Mouse (Mus musculus) lung, adult 2 months (tissue): Measurements from ENCODE around the gene B430218F22Rik. TPM values are rescaled to one million over a fixed set of nuclear protein-coding genes. Genes with fewer than 3 reads are reported as not detected.

Experiments
- DNase-seq: peaks from one replicate; pipeline ENCODE4 v3.0.0; 2022
- H3K4me1 ChIP-seq: fragments of 200-500 bp; 2 replicates; pipeline ENCODE4 v1.6.1; 2011; ENCODE audit warnings: low read length; ENCODE audit not compliant: control insufficient read depth, insufficient read depth
- H3K4me3 ChIP-seq: fragments of 200-500 bp; replicated peaks from 2 replicates; pipeline ENCODE3; 2011; ENCODE audit warnings: low read depth, mild to moderate bottlenecking, control low read depth, low read length; ENCODE audit errors: extremely low read depth
- CTCF ChIP-seq: fragments of 200-500 bp; IDR thresholded peaks from 2 replicates; pipeline ENCODE4 v1.5.1; 2011; ENCODE audit warnings: mild to moderate bottlenecking, low read length, control low read depth; ENCODE audit not compliant: insufficient read depth
- POLR2A ChIP-seq: fragments of 200-500 bp; IDR thresholded peaks from 2 replicates; pipeline ENCODE4 v1.6.1; 2011; ENCODE audit warnings: low read depth, mild to moderate bottlenecking, control low read depth, low read length, borderline replicate concordance; ENCODE audit errors: extremely low read depth
- WGBS: fragments of 180-500 bp; shearing (Covaris S2); methylation state at CpG from one replicate; pipeline ENCODE4 v1.1.7; 2018; 5-methylcytosine and 5-hydroxymethylcytosine counted together
- polyA plus RNA-seq: library from polyadenylated mRNA; depleted of rRNA; stranded (reverse); fragments of >200 nt; gene quantifications from 2 replicates; pipeline ENCODE4 v1.2.3, GENCODE M21; 2012; rRNA removed

Gene B430218F22Rik
- polyA plus RNA-seq, 1 experiment: not detected

GRCm38 (mm10) chr13:118400340-118400739 lies 13.9 kb downstream of the B430218F22Rik start:
- WGBS: 69% methylated on average over 6 of the region's 6 CpGs
- H3K4me1 ChIP-seq: no peaks in the 10 kb centered on the region
- H3K4me3 ChIP-seq: no peak overlapping the region
- no peak for DNase-seq
- TF ChIP-seq POLR2A (no peak), CTCF (no peak)

- Histone ChIP-seq H3K4me3 (no peak overlapping the region), H3K4me1 (no peaks in the 10 kb centered on the region)
- DNase-seq: no peak
- TF ChIP-seq CTCF (peak; percentile 47; the same call in 1 of the 2 replicates), POLR2A (no peak)
These were observed 17.1 kb downstream of the B430218F22Rik start for GRCm38 (mm10) chr13:118403544-118403943.

- no peak for DNase-seq
- TF ChIP-seq CTCF (no peak), POLR2A (no peak)
- Histone ChIP-seq H3K4me1 (no peaks in the 10 kb centered on the region), H3K4me3 (no peak overlapping the region)
- WGBS: 62% methylated on average over 6 of the region's 6 CpGs
These were observed 25.0 kb downstream of the B430218F22Rik start for GRCm38 (mm10) chr13:118411297-118411992.

GRCm38 (mm10) chr13:118418163-118418562 lies 31.7 kb downstream of the B430218F22Rik start:
- TF ChIP-seq POLR2A: no peak
- TF ChIP-seq CTCF: no peak
- no peak for DNase-seq
- no peaks in the 10 kb centered on the region for H3K4me1 ChIP-seq
- no peak overlapping the region for H3K4me3 ChIP-seq
- 42% methylated on average over 4 of the region's 4 CpGs for WGBS

- 61% methylated on average over 1 of the region's 1 CpGs for WGBS
- H3K4me3 ChIP-seq: no peak overlapping the region
These were observed 34.0 kb downstream of the B430218F22Rik start for GRCm38 (mm10) chr13:118420408-118420807.

GRCm38 (mm10) chr13:118420847-118421246 lies 34.4 kb downstream of the B430218F22Rik start:
- 41% methylated on average over 1 of the region's 1 CpGs for WGBS

More at GRCm38 (mm10) chr13:118420408-118420807, 34.0 kb downstream of the B430218F22Rik start:
- H3K4me1 ChIP-seq: no peaks in the 10 kb centered on the region
- no peak for DNase-seq
- no peak for TF ChIP-seq POLR2A
- no peak for TF ChIP-seq CTCF

More at GRCm38 (mm10) chr13:118420847-118421246, 34.4 kb downstream of the B430218F22Rik start:
- Histone ChIP-seq H3K4me3 (no peak overlapping the region), H3K4me1 (no peaks in the 10 kb centered on the region)
- TF ChIP-seq POLR2A: no peak
- no peak for TF ChIP-seq CTCF
- no peak for DNase-seq

Other genes with a start within 250 kb of the B430218F22Rik start
- 12.3 and 17.3 TPM in 2 replicates for gene Mrps30, start 622 bp downstream of the B430218F22Rik start, polyA plus RNA-seq